Mouse (Mus musculus): ENCODE data around the gene Kiz. TPM values are rescaled to one million over a fixed set of nuclear protein-coding genes. Genes with fewer than 3 reads are reported as not detected.

Gene Kiz
- total RNA-seq (2021): 10 to 100 TPM; 24.5 to 25.5 TPM
- long read RNA-seq, transcript Kiz-201 (14 exons, 2,183 nt): major isoform, 33 of 41 reads
- long read RNA-seq, partial matches to known transcripts: 0 of 41 reads
- long read RNA-seq, other reads (novel, unspliced or antisense): 8 of 41 reads

GRCm38 (mm10) chr2:146855599-146856039 lies at the start of gene Kiz:
Kiz (plus strand) TSS chr2:146855864.
- DNase-seq (ENCODE audit: low spot score in 2 of 2): peak; percentile 90 to 92

DNA sequence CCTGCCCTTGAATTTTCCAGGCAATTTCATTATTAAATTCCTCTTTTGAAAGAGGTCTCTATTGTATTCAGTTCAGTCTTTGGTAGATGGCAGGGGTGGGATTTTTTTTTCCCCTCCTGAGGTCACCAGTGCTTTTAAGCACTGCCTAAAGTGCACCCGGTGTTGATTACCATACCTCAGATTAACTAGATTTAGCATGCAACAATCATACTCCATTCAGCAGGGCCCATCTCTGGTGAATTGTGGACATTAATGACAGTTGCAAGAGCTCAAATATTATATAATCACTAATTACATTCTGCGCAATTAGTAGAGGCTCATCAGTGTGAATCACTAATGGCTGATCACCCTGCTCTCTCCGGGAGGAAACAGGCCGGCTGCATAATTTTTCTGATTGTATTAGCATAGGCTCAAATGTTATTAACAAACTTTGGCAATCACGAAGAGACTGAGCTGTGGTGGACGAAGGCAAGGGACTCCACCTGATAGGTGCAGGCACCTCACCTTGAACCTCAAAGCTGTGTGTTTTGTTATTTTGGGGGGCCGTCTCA lies 45.9 kb upstream of the Kiz start:
- no peak for DNase-seq (ENCODE audit: low spot score in 2 of 2)

GRCm38 (mm10) chr2:146810695-146811094 lies 45.0 kb upstream of the Kiz start:
- no peak for DNase-seq (ENCODE audit: low spot score in 2 of 2)

DNA sequence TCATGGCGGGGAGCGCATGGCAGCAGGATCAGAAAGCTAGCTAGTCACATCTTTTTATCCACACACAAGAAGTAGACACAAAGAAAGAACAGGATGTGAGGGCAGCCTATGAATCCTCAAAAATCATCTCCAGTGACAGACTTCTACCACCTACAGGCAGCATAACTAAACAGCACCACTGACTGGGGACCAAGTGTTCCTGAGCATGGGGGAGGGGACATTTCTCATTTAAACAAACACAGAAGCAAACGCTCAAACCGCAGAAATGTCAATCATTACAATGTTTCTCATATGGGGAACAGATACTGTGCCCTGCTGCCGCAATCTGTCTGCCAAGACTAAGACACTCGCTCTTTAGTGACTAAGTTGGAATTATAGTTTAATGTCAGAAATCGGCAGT lies 40.7 kb upstream of the Kiz start:
- peak in 1 of 2 experiments; percentile 74 for DNase-seq (ENCODE audit: low spot score in 2 of 2)

GRCm38 (mm10) chr2:146819065-146819464 lies 36.6 kb upstream of the Kiz start:
- no peak for DNase-seq (ENCODE audit: low spot score in 2 of 2)

DNA sequence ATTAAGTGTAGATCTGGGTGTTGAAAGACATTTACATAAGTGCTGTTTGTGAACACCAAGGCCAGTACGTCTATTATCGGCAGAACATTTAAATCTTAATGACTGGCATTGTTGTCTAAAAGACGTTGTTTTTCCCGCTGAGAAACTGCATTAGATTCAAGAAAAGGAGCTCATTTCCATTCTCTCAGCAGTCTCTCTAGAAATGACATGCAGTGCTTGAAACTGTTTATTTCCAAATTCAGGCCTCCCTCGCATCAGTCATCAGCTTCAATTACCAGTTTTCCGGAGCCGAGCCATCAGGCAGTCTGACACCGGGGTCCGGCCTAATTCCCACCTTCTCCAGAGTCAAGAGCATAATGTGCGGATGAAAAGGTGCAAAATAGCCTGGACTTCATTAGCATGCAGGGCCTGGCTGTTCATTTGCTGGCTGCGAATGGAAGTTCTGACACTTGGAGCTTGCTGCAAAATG lies 32.1 kb upstream of the Kiz start:
- no peak for DNase-seq (ENCODE audit: low spot score in 2 of 2)

DNA sequence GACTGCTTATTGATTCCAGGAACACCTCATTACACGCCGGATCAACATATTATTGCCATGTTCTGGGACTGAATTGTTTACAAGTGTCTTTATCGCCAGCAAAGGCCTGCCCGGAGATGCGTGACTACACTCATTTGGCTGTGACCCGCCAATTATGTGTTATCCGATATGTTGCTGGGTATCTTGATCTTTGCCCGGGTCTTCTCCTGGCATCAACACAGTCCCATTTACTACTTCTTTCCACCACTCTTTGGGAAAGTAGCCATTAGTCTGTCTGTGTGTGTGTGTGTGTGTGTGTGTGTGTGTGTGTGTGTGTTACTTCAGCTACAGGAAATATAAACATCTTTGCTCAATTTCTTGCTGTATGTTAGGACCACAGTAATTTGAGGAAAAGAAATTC lies 31.6 kb upstream of the Kiz start:
- no peak for DNase-seq (ENCODE audit: low spot score in 2 of 2)

GRCm38 (mm10) chr2:146828006-146828405 lies 27.7 kb upstream of the Kiz start:
- DNase-seq (ENCODE audit: low spot score in 2 of 2): no peak

DNA sequence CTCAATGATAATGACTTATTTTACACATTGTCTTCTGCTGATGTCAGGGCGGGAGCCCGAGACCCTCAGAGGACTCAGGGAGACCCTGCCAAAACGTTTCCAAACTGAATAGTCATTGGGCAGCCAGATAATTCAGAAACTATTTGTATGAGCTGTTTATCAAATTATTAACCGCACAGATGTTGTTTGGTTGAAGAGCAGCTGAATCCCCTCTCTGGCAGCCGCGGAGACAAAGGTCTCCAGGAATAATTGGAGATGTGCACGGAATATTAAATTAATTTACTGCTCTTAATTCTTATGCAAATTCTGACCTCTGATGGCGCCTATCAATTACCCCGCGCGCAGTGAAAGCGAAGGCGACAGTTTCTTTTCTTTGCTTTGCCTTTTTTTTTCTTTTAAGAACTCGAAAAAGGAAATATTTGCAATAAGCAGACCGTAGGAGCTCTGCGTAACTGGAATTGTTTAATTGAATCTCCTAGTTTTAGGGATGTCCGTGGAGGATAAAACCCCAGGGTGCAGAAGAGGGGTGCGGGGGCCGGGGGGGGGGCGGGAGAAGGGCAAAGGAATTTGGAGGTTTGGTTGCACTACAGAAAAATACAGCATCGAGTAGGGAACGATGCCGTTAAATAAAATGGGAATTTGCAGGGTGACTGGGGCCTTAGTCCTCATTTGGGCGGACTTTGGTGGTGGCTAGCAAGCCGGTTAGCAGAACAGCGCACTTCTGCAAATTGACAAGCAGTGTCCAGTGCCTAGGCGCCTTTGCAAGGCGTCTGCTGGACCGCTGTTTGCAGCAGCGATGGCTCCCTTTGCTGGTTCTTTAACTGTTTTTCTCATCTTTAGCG lies 22.2 kb upstream of the Kiz start:
- no peak for DNase-seq (ENCODE audit: low spot score in 2 of 2)

- no peak for DNase-seq (ENCODE audit: low spot score in 2 of 2)
These were observed 21.7 kb upstream of the Kiz start for GRCm38 (mm10) chr2:146834064-146834313.

DNA sequence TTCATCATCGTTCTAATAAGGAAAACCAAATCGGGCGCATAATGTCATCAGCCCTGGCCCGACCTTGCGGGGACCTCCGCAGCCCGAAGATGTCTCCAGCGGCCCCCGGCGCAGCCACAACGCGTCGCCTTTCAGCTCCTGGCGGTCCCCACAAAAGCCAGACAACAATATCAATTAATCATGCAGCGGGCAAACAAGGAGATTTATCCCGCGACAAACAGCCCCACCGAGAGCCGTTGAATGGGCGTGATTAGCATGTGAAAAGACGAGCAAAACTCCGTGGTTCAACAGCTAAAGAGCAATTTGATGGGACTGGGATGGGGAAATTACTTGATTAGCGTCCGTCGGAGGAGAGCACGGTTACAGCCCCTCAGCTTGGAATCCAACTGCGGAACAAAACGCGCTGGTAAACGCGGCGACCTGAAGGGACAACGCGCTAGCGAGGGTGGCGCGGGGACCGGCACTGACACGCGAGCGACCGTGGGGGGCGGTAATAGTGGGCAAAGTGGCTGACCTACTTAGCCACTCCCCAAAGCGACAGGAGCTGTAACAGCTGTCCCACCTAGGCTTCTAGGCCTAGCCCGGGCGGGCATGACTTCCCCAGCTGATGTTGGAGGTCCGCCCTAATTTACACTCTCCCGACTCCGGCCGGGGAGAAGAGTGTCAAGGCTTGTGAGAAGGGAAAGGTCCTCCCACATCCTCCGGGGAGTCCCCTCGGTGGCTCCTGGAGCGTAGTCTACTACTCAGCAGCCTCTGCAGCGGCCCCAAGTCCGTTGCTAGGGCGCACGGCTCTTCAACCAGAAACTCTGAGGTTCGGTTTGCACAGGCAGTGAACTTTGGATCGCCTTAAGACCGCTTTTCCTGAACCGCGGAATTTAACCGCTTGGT lies 21.1 kb upstream of the Kiz start:
- DNase-seq (ENCODE audit: low spot score in 2 of 2): no peak

DNA sequence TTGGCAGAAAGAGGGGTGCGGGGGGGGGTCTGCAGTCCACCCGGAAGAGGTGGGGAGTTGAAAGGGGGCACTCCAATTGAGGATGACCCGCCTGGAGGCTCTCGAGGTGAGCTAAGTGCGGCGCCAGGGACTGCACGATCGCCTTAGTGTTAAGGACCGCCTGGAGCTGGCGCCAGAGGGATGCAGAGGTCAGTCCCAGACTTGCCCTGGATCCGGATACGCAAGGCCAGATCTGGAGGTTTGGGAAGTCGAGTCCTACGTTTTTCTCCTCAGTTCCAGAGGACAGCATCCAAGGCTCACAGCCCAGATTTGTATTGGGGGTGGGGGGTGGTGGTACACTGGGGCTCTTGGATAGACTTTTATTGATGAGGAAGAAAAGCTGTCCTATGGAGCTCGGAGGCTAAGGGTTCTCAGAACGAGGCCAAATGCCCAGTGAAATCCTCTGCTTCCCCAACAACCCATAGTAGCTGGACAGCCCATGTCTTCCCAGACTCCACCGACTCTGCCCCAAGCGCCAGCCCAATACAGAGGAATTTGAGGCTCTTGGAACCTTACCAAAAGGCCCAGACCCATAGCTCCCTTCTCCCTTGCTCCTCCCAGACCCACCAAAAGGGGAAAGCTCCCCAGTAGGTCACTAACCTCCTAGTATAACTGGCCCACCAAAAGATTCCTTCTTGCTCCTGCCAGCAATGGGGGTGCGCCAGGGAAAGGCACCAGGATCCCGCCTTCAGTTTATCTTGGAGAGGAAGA lies 20.2 kb upstream of the Kiz start:
- no peak for DNase-seq (ENCODE audit: low spot score in 2 of 2)

- DNase-seq (ENCODE audit: low spot score in 2 of 2): no peak
These were observed 19.4 kb upstream of the Kiz start for GRCm38 (mm10) chr2:146836246-146836645.

DNA sequence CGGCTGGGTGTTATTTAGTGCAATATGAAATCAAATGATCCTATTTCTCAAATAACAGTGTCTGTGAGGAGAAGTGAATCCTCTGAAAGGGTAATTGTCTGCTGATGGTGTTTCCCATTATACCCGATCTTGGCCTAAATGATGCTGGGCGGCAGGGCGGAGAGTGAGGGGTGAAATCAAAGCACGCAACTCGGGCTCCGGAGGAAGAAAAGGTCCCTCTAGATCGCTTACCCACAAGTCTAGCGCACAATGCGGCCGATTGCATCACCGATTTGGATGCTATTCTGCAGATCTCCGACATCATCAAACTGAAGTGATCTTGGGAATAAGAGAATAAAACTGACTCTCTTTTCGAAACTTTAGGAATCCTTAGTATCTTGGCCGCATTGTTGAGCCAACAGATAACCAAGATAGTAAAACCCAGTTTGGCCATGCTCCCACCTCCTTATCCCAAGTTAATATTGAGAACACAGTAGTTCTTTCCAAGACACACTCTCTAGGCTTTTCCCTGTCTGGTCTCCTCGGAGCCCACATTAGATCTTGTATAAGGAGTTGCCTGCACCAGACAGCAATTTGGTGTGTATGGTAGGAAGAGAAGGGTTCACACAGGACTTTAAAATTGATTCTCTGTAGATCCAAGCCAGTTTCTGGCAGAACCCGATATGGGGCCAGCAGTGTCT lies 18.7 kb upstream of the Kiz start:
- no peak for DNase-seq (ENCODE audit: low spot score in 2 of 2)

DNA sequence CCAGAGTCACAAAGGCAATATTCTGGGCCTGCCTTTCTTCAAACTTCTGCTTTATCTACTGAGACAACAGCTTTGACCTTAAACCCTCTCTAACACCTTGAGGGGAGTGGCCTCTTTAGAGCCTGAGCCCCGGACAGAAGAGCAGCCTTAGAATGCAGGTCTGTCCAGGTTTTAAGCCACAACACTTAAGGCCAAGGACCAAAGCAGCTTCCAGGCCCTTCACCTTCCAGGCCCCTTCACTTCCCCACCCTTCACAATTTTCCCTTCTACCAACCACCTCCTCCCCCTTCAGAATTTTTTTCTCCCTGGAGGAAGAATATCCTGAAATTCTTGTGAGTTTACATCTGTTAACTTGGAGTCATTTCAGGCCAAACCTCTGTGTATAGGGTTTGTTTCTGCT lies 18.0 kb upstream of the Kiz start:
- DNase-seq (ENCODE audit: low spot score in 2 of 2): no peak

GRCm38 (mm10) chr2:146838596-146839302 lies 16.9 kb upstream of the Kiz start:
- DNase-seq (ENCODE audit: low spot score in 2 of 2): no peak

DNA sequence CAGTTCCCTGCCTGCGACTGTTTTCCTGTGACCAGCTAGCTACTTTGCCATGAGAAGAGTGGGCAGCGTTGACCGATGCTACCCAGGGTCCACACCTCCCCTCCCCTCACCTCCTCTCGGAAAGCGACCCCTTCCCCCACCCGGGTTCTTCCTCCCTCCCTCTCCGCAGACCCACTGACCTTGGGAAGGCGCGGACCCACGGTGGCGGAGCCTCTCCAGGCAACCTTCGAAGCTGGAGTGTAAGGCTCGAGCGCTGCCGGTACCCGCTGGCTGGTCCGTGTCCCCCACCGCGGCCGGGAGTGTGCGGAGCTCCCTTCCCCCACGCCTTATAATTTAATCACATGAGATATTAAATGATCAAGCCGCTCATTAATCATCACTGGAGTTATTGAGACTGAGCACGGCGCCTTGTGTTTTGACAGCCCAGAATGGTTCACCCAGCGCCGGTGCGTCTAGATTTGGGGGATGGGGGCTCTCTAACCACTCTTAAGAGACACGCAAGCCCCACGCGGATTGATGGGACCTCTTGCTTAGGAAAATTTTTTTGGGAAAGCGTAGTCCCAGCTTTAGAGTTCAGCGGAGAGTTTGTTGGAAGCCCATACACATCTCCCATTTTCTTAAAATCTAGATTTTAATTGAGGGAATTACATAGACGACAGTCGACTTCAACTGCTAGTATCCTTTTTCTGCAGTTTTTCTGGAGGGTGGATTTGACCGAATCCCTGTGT lies 16.2 kb upstream of the Kiz start:
- DNase-seq (ENCODE audit: low spot score in 2 of 2): no peak

GRCm38 (mm10) chr2:146847863-146848262 lies 7.8 kb upstream of the Kiz start:
- no peak for DNase-seq (ENCODE audit: low spot score in 2 of 2)

DNA sequence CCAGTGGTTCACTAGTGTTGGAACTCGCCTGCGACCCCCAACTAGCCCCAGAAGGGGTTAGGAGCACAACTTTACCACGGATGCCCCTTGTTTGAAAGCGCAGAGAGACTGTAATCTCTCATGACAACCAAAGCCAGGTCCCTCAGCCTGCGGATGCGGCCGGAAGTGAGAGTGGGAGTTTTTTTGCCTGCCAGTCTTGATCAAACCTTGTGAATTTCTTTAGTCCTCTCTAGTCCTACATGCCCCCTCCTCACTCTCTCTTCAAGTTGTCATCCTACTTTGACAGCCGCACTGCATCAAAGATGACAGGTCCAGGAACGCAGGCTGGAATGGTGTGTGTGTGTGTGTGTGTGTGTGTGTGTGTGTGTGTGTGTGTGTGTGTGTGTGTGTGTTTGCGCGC lies 456 bp downstream of the Kiz start:
- DNase-seq (ENCODE audit: low spot score in 2 of 2): peak in 1 of 2 experiments; percentile 30
